Mouse (Mus musculus) cerebral cortex, adult 2 months (tissue): ENCODE data around the gene Mttp.

Source experiments
- WGBS: fragments of 180-500 bp; shearing (Covaris S2); methylation state at CpG from one replicate; pipeline ENCODE4 v1.1.7; 2018; 5-methylcytosine and 5-hydroxymethylcytosine counted together

Gene Mttp

DNA sequence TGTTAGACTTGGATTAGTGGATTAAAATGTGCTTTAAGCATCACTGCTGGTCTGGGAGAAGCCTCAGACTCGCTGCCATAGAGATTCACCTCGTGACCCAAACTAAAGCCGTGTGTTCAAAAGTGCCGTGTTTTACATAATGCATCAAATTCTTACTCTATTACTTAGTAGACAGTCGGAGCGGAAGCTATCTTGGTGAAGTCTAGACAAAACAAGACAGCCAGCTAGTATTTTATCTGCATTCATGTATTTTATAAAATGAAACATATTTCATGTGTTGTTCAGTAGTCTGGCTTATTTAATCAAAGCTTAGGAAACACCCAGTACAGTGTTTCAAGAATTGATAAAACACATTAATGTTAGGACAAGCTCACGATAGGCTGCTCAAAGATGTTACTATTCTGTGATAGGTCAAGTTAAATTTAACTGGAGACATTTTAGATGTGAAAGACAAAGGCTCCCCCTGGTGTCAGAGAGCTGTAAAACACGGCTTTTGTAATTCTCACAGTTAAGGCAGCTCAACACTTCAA, at the start of gene Mttp:
Gene Mttp, minus strand, starts transcription at position 327 of the 530 bp plus-strand sequence.
- under 1% methylated on average over 8 of the region's 8 CpGs for WGBS

DNA sequence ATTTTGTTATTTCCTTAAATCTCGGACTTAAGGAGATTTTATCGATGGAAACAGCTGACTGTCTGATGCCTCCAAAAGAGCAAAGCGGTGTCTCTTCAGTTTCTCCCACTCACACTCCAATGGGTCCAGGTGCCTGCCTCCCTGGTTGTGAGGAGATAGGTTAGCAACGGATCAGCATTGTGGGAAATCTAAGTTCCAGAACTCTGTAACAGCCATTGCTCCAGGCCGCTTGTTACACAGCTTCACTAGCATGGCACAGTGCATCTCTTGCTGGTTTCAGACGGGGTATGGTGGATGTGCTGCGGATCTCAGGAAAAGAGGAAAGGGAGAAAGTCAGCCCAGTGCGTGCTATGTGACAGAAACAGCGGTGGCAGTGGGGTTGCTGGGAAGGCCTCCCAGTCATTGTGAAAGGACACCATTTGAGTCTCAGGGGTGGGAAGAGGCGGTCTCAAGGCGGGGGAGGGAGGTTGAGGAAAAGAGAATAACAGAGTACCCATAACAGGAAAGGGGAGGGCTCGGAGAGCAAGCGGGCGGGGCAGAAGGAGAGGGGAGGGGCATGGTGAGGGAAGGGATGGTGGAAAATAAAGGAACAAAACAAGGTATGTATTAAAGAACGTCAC, 49.0 kb upstream of the Mttp start, which contains the start of gene 4930579F01Rik:
Gene 4930579F01Rik, minus strand, starts transcription at position 143 of the 620 bp plus-strand sequence.
- 86% methylated on average over 15 of the region's 15 CpGs for WGBS

- WGBS, result 53% methylated on average over 7 of the region's 7 CpGs
Measured at GRCm38 (mm10) chr3:138192260-138192659, 47.5 kb upstream of the Mttp start.

DNA sequence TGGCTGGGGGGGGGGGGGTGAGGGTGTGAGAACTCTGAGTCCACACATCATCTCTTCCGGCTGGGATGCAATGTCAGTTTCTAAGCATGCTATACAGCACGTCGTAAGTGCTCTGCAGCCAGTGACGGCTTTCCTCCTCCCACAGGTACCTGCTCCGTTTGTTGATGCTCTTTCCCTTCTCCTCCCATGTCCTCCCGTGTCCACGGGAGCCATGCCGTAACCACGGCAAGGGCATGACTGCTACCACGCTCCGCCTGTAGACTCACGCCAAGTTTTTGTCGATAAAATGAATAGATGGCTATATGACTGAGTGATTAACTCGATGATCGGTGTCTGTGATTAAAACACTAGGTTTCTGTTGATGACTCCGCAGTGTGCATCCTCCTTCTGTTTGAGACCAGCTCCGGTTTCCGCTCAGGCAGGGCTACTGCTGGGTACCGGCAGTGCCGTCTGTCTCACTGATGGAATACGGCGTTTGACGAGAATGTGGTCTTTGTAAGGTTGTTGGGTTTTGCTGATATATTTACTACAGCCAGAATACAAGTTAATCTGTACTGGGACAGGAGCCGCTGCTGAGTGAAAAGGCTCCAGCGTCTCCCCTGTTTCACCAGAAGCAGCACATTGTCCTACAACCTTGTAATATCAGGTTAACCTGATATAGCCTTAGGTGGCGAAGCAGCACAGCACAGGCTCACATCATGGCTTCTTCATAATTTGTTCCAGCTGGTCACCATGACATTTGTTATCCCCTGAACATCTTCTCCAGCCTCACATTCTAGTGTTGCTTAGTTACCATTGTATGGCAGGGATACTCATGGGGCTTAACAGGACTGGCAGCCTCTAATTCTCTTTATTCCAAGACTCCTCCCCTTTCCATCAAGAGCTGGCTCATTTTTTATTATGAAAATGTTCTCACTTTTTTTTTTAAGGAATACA, 41.5 kb upstream of the Mttp start:
- 92% methylated on average over 26 of the region's 26 CpGs for WGBS

- 55% methylated on average over 4 of the region's 4 CpGs for WGBS
Measured at GRCm38 (mm10) chr3:138185290-138185689, 40.5 kb upstream of the Mttp start.

DNA sequence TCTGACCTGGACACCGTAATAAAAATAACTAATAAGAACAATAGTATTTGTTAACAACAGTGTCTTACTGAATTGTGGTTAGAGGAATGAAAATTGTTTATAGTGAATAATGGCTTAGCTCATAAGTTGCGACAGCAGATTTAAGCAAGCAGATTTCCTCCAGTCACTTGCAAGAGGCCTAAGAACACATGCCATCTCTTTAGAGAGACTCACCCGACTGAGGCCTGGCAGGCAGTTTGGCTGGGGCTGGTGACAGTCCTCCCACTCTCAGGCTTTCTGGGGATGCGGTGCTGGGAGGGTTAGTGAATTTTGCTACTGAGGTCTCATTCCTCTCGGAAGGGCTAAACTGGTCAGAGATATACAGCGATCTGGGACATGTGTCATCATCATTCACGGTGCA, 38.6 kb upstream of the Mttp start:
- 73% methylated on average over 7 of the region's 7 CpGs for WGBS

DNA sequence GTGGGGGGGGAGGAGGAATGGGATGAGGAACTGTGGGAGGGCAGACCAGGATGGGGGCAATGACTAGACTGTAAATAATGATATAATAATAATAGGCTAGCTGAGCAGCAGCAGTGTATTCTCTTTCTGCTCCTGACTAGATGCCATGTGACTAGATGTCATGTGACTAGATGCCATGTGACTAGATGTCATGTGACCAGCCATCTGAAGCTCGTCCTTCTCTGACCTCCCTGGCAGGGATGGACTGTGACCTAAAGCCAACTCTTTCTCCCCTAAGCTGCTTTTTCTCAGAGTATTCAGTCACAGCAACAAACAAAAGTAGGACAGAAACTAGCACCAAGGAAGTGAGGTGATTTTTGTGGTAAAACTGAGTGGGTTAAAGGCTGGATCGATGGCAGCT, 37.3 kb upstream of the Mttp start:
- whole genome bisulfite sequencing, result 84% methylated on average over 2 of the region's 2 CpGs

GRCm38 (mm10) chr3:138175551-138175950, 30.8 kb upstream of the Mttp start:
- WGBS, result 94% methylated on average over 6 of the region's 6 CpGs

GRCm38 (mm10) chr3:138173291-138173690, 28.5 kb upstream of the Mttp start:
- WGBS, result 72% methylated on average over 10 of the region's 10 CpGs

- WGBS, result 55% methylated on average over 4 of the region's 4 CpGs
Measured at GRCm38 (mm10) chr3:138162553-138163183, 17.9 kb upstream of the Mttp start.

DNA sequence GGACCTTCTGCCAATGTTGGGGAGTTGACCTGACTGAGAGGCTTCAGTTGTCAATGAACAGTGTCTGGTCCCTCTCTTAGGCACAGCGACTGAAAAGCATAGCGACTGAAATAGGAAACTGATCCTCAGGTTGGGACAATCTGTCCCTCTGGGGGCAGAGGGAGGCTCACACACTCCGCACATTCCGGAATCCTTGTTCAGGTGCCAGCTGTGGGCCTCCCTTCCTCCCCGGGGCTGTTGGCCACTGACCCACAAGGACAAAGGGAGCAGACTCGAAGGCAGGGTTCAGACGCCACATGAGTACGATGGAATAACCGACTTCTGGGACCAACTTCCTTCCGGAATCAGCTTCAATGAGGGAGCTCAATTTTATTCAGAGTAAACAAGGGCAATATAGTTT, 16.9 kb upstream of the Mttp start:
- 81% methylated on average over 10 of the region's 10 CpGs for WGBS

- 74% methylated on average over 10 of the region's 10 CpGs for WGBS
Measured at GRCm38 (mm10) chr3:138156651-138157050, 11.9 kb upstream of the Mttp start.

DNA sequence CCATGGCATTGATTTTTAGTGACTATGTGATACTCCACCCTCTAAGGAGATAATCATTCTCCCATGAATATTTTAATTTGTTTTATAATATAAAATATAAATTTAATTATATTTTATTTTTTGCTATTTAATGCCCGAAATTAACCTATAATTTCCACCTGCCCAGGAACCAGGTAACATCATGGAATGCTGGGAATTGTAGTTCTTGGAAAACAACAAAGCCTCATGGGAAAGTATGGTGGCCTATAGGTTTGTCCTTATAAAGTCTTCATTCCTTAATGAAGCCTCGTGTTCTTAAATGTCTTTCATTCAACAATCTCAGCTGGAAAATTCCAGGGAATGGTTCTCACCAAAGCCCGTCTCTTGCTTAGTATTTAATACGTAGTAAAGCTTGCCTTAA, 10.3 kb upstream of the Mttp start:
- 95% methylated on average over 4 of the region's 4 CpGs for WGBS

DNA sequence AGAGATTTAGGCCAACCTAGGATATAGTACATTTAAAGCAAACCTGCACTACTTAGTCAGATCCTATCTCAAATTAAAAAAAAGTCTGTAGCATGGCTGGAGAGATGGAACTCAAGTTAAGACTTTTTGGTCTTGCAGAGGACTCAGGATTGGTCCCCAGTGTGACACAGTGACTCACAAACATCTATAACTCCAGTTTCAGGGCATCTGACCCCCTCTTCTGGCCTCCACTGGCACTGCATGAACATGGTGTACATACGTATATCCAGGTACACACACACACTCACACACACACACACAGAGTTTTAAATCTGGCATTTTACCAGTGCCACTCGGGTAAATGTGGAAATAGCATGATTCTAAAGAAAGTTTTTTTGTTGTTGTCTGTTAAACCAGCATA, 4.0 kb upstream of the Mttp start:
- WGBS, result 90% methylated on average over 2 of the region's 2 CpGs

GRCm38 (mm10) chr3:138144060-138144641, 617 bp downstream of the Mttp start:
- under 1% methylated on average over 18 of the region's 18 CpGs for WGBS

- WGBS, result under 1% methylated on average over 70 of the region's 70 CpGs
Measured at GRCm38 (mm10) chr3:138143315-138144059, 1.3 kb downstream of the Mttp start, which contains the start of gene Trmt10a. Trmt10a (plus strand) TSS chr3:138143448.

DNA sequence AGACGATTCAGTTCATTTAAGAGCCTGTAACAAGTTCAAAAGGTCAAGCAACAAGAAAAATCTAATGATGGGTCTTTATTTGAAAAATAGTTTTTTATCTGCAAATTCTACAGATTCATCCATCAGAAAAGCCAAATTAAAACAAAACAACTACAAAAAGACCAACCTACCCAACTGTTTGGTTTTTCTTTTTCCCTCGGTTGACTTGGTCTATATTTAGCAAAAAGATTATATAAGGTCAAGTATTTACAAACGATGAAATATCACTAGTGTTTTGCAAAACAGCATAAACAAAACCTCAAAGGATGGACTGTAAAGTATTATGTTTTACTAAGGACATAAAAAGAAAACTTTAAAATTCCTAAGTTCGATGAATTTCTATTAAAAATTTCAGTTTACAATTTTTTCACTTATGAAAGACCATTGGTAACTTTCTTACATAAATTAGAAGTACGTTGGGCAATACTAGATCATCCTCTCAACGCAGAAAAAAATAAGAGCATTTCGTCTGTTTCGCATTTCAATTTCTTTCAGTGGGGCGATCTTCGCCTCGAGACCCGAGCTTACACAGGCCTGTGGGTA, 1.9 kb downstream of the Mttp start:
- WGBS, result 2% methylated on average over 12 of the region's 12 CpGs

GRCm38 (mm10) chr3:138142052-138142732, 2.6 kb downstream of the Mttp start:
- whole genome bisulfite sequencing, result 29% methylated on average over 4 of the region's 4 CpGs

- WGBS, result 87% methylated on average over 6 of the region's 6 CpGs
Measured at GRCm38 (mm10) chr3:138139663-138140062, 5.1 kb downstream of the Mttp start.

DNA sequence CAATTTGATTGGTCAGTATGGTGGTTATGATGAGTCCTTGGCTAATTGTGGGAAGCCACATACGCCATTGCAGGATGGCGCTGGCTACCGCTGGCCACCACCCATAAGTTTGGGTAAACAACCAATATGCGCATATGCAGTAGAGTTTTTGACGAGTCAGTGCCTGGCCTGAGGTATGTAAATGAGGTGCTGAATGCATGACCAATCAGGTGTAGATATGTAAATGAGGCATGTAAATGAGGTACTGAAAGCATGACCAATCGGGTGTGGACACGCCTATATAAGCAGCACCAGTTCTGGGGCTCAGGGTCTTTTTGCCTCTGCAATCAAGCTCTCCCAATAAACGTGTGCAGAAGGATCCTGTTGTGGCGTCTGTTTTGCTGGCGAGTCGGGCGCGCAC, 6.6 kb downstream of the Mttp start:
- 96% methylated on average over 13 of the region's 13 CpGs for WGBS
